Mouse (Mus musculus) heart, postnatal 0 days (tissue): ENCODE data around the gene Dnah7a.

Experiments
- CTCF ChIP-seq: IDR thresholded peaks from 2 replicates; pipeline ENCODE4 v1.5.1; 2016; ENCODE audit warnings: antibody characterized with exemption, control low read depth, low read depth
- EP300 ChIP-seq: IDR thresholded peaks from 2 replicates; pipeline ENCODE4 v1.6.1; 2016; ENCODE audit warnings: antibody characterized with exemption, low read depth

- TF ChIP-seq CTCF (no peak), EP300 (no peak)
These were observed 328.9 kb downstream of the Dnah7a start for GRCm38 (mm10) chr1:53377731-53378130.
